Mouse (Mus musculus): ENCODE measurements around the gene Ube2q2. TPM values are rescaled to one million over a fixed set of nuclear protein-coding genes. Genes with fewer than 3 reads are reported as not detected.
"Not testable (repeated sequence)": the region's sequence is repeated elsewhere in the genome, so short reads cannot be mapped to it uniquely, and the experiment has no call there.

Ube2q2 gene
- total RNA-seq, 2 experiments from 2014 or later: 25.8 to 27.2 TPM

- no peak for DNase-seq
Observed at GRCm38 (mm10) chr9:55236235-55237165, 87.8 kb downstream of the Ube2q2 start.

GRCm38 (mm10) chr9:55240852-55241251 lies 92.2 kb downstream of the Ube2q2 start:
- no peak for DNase-seq

GRCm38 (mm10) chr9:55241863-55242685 lies 93.4 kb downstream of the Ube2q2 start:
- no peak for DNase-seq

DNA sequence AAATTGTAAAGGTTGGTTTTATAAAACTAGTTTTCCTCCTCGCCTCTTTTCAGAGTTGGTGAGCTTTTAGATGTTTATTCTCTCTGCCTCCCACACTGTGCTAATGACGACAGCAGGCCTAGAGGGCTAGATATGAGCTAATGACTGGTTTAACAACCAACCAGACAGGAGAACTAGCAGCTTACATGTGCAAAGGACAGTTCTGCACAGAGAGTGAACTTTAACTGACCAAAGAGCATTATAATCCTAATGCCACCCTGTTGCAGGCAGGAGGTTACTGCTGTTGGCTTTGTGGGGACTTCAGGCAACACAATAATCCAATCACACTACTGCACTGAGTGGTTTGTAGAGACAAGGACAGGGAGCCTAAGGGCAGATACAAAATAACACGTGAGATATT lies 94.6 kb downstream of the Ube2q2 start:
- DNase-seq: no peak

DNA sequence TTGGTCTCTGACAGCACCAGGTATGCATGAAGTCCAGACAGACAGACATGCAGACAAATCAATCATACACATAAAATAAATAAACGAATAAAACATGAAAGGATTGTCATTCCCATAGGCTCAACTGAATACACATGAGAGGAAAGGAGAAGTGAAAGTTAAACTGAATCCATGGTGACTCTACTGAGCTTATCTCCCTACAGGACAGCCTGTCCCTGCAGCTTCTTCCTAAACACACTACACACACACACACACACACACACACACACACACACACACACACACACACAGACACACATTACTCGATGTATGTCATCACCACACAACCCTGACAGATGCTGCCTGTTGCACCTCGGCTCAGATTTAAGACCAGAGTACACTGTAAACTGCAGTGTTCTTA lies 95.4 kb downstream of the Ube2q2 start:
- DNase-seq: no peak

DNA sequence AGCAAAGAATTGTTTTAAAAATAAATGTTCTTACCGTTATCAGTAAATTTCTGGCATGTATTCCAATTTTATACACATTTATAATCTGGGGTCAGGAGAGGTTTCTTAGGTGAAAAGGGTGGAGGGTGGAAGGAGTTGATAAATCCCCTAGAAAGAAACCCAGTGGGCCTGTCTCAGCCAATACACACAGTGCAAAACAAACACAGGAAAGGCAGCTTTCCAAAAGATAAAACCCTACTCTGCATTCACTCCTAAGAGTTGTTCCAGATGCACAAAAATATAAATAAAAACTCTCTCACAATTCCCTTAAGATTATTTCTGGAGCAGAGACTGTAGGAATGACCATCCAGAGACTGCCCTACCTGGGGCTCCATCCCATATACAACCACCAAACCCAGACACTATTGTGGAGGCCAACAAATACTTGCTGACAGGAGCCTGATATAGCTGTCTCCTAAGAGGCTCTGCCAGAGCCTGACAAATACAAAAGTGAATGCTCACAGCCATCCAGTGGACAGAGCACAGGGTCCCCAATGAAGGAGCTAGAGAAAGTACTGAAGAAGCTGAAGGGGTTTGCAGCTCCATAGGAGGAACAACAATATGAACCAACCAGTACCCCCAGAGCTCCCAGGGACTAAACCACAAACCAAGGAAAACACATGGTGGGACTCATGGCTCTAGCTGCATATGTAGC lies 96.5 kb downstream of the Ube2q2 start:
- not testable (repeated sequence) for DNase-seq

DNA sequence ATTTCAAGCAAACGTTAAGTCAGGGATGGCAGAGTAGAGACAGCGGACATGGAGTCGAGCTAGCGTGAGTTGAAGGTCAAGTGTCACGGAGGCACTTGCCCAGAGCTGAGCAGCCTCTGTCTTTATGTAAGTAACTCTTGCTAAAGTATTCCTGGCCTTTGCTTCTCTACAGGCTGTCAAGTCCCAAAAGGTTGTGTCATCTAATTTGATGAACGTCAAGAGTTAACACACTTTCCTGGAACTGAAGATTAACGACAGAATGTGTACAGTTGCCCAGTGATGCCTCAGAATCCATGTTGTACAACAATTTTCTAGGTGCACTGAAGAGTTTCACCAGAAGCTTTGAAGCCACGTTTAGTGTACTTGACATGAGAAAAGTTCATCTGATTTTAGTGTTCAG lies 97.8 kb downstream of the Ube2q2 start:
- DNase-seq: no peak

GRCm38 (mm10) chr9:55246918-55247317 lies 98.3 kb downstream of the Ube2q2 start:
- no peak for DNase-seq

DNA sequence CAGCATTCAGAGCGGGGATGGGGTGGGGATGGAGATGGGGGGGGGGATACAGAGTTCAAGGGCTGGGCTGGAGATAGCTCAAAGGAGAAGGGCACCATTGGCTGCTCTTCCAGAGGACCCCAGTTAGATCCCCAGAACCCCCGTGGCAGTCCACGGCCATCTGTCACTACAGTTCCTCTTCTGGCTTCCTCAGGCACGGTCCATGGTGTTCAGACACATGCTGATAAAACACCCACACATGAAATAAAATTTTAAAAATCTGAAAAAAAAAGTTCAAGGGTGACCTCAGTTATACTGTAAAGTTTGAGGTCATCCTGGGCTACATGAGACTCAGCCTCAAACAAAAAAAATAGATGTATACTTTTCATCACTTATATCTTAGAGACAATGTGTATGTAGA lies 99.8 kb downstream of the Ube2q2 start:
- no peak for DNase-seq

GRCm38 (mm10) chr9:55250595-55251247 lies 102.1 kb downstream of the Ube2q2 start:
- no peak for DNase-seq

DNA sequence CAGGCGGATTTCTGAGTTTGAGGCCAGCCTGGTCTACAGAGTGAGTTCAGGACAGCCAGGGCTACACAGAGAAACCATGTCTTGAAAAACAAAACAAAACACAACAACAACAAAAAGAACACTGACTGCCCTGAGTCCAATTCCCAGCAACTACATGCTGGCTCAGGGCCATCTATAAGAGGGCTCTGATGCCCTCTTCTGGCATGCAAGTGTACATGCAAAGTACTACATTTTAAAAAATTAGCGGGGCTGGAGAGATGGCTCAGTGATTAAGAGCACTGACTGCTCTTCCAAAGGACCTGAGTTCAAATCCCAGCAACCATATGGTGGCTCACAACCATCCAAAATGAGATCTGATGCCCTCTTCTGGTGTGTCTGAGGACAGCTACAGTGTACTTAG lies 103.4 kb downstream of the Ube2q2 start:
- DNase-seq: not testable (repeated sequence)

DNA sequence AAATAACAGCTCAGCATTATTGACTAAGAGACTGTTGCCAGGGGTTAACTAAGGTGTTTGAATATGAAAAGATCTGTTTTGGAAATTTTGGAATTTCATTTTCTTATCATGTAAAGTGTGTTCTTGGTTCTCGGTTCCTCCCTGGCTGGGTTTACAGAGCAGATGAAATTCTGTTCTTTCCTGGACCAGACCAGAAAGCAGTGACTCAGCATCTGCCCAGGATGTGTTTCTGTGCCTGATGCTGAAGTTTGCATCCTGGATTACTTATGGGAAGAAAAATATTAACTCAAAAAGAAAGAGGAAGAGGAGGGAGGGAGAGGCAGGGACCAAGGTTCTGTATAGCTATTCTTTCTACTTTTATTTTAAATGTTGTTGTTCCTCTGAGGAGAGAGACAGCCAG lies 105.2 kb downstream of the Ube2q2 start:
- no peak for DNase-seq

DNA sequence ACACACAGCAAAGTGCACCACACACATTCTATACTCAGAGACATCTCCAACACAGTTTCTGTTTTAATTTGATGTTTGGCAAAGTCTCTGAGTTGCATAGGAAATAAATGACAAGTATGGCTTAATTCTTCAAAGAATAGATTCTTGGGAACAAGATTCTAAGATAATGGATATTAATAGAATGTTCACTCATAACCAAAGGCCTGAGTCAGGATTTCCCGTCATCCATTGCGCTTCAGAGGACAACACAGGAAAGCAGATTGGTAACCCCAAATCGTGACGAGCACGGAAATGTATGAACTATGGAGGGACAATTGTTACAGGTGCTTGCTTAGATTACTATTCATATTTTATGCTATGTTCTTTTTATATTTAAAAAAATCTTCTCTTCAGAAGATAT lies 106.4 kb downstream of the Ube2q2 start:
- no peak for DNase-seq

DNA sequence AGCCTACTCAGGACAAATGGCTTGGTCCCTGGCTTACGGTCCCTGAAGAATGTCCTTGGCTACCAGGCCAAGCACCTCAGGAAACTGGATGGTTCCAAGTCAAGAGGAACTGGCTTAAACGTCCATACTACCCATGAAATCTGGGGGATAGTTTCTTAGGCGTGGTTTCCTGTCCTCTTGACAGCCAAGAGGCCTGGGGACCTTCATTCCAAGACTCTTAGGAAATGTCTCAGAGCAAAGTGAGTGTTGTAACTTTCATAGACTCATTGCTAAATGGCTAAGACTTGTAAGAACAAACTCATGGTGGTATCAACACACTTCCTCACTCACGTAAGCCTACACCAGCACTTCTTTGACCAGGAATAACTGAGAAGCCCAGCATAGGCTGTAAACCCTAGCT lies 107.0 kb downstream of the Ube2q2 start:
- no peak for DNase-seq

- DNase-seq: no peak
Observed at GRCm38 (mm10) chr9:55257105-55257504, 108.5 kb downstream of the Ube2q2 start.

Other genes with a start within 250 kb of the Ube2q2 start
- gene Hykk, start 231.6 kb upstream of the Ube2q2 start, total RNA-seq (2021): 1 to 10 TPM; 2.0 to 3.0 TPM
- gene Psma4, start 198.1 kb upstream of the Ube2q2 start, total RNA-seq (2021): 100 to 1,000 TPM; 164 to 166 TPM
- gene AY074887, start 197.9 kb upstream of the Ube2q2 start, total RNA-seq (2021): not detected
- not detected for gene Chrna5, start 168.0 kb upstream of the Ube2q2 start, total RNA-seq (2021)
- gene Chrna3, start 122.3 kb upstream of the Ube2q2 start, total RNA-seq (2021): under 1 TPM in 1 of 2 experiments, not detected in 1; 0.07 TPM
- under 1 TPM in 1 of 2 experiments, not detected in 1; 0.09 TPM for gene Chrnb4, start 100.1 kb upstream of the Ube2q2 start, total RNA-seq (2021)
- gene Fbxo22, start 60.1 kb downstream of the Ube2q2 start, total RNA-seq (2021): 10 to 100 TPM; 20.2 to 21.5 TPM
- under 1 TPM; 0.31 to 0.52 TPM for gene Nrg4, start 178.0 kb downstream of the Ube2q2 start, total RNA-seq (2021)
- gene Tmem266, start 178.1 kb downstream of the Ube2q2 start, total RNA-seq (2021): under 1 TPM; 0.35 to 0.36 TPM